Mouse (Mus musculus): ENCODE results near the gene Serpinb1a. TPM values are rescaled to one million over a fixed set of nuclear protein-coding genes. Genes with fewer than 3 reads are reported as not detected.
A peak's percentile ranks its signal among the peaks of the same experiment; 100 is the strongest.
"Not testable (repeated sequence)": the region's sequence is repeated elsewhere in the genome, so short reads cannot be mapped to it uniquely, and the experiment has no call there.

The Serpinb1a gene
- total and polyA plus RNA-seq, 3 experiments: 8.7 TPM; not detected in 2

DNA sequence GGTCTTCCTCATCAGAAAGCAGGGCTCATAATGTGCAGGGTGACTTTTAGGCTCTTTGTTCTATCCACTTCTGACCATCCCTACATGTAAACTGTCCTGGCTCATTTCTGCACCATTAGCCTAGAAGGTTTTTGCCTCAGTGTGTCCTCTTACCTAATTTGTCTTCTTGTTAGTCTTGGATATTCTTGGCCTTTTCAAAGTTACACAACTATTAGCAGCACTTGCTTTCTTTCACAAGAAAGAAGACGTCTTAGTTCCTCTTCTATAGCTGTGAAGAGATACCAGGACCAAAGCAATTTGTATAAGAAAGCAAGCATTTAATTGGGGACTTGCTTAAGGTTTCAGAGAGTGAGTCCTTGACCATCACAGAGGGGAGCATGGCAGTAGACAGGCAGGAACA lies 22.9 kb upstream of the Serpinb1a start:
- ATAC-seq (ENCODE audit: extremely low read depth, insufficient number of reproducible peaks, low FRiP score, poor library complexity, severe bottlenecking) (no peak), DNase-seq (ENCODE audit: low spot score) (no peak)
- Histone ChIP-seq H3K27me3 (ENCODE audit: insufficient read depth, low read length) (peaks cover 2% of the 10 kb centered on the region; the same call in 1 of the 2 replicates), H3K36me3 (replicated peaks) (no peaks in the 10 kb centered on the region), H3K9me3 (replicated peaks) (no peaks in the 10 kb centered on the region), H3K4me3 (ENCODE audit: low read depth, low read length) (no peak overlapping the region), H3K4me1 (ENCODE audit: insufficient read depth, low read depth, low read length) (no peaks in the 10 kb centered on the region)
- no peak for TF ChIP-seq GATA2 (IDR thresholded peaks at IDR 0.05; ENCODE audit: borderline replicate concordance, low read depth, low read length)
- TF ChIP-seq GATA1 (IDR thresholded peaks at IDR 0.05; ENCODE audit: borderline replicate concordance, low read length): no peak
- TF ChIP-seq CTCF (IDR thresholded peaks at IDR 0.05; ENCODE audit: low read depth, low read length): no peak
- no peak for TF ChIP-seq TAL1 (conservative IDR thresholded peaks at IDR 0.05; ENCODE audit: low read depth, low read length)
- TF ChIP-seq POLR2AphosphoS5 (IDR thresholded peaks at IDR 0.05; ENCODE audit: insufficient replicate concordance, low read depth, low read length): no peak

DNA sequence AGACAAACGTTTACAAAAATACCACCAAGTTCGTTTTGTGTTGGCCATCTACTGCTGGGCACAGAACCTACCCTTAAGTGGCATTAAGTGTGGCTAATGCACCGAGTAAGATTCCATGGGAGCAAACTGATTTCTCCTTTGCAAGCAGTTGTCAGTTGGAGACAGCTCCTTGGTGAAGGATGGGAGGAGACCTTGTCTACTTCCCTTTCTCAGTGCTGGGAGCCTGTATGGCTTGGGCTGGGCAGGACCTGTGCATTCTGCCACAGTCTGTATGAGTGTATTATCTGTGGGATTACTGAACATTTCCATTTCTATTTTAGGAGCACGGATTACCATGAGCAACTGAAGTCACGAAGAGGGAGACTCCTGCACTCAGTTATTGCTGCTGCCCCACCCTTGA lies 17.9 kb upstream of the Serpinb1a start:
- no peak for DNase-seq (ENCODE audit: low spot score)
- Histone ChIP-seq H3K4me1 (ENCODE audit: insufficient read depth, low read depth, low read length) (no peaks in the 10 kb centered on the region), H3K4me3 (ENCODE audit: low read depth, low read length) (no peak overlapping the region), H3K27me3 (ENCODE audit: insufficient read depth, low read length) (peaks cover 4% of the 10 kb centered on the region; the same call in 1 of the 2 replicates), H3K9me3 (replicated peaks) (no peaks in the 10 kb centered on the region), H3K36me3 (replicated peaks) (no peaks in the 10 kb centered on the region)
- no peak for ATAC-seq (ENCODE audit: extremely low read depth, insufficient number of reproducible peaks, low FRiP score, poor library complexity, severe bottlenecking)
- TF ChIP-seq GATA2 (IDR thresholded peaks at IDR 0.05; ENCODE audit: borderline replicate concordance, low read depth, low read length) (no peak), POLR2AphosphoS5 (IDR thresholded peaks at IDR 0.05; ENCODE audit: insufficient replicate concordance, low read depth, low read length) (no peak), CTCF (IDR thresholded peaks at IDR 0.05; ENCODE audit: low read depth, low read length) (no peak), TAL1 (conservative IDR thresholded peaks at IDR 0.05; ENCODE audit: low read depth, low read length) (no peak), GATA1 (IDR thresholded peaks at IDR 0.05; ENCODE audit: borderline replicate concordance, low read length) (no peak)

DNA sequence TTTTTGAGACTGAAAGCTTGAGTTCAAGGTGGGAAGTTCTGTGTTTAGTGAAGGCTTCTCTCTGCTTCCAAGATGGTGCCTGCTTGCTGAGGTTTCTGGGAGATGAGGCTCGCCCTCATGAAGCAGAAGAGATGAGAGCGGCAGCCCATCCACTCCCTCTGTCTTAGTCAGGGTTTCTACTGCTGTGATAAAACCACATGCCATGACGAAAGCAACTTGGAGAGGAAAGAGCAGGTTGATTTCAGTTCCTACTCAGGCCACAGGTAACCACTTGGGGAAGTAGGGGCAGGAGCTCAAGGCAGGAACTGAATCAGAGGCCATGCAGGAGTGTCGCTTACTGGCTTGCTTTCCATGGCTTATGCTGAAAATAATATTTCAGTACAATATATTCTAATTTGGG lies 17.2 kb upstream of the Serpinb1a start:
- not testable (repeated sequence) for H3K27me3 ChIP-seq (ENCODE audit: insufficient read depth, low read length); H3K9me3 ChIP-seq (replicated peaks); H3K4me3 ChIP-seq (ENCODE audit: low read depth, low read length); H3K4me1 ChIP-seq (ENCODE audit: insufficient read depth, low read depth, low read length); H3K36me3 ChIP-seq (replicated peaks); DNase-seq (ENCODE audit: low spot score); ATAC-seq (ENCODE audit: extremely low read depth, insufficient number of reproducible peaks, low FRiP score, poor library complexity, severe bottlenecking)

DNA sequence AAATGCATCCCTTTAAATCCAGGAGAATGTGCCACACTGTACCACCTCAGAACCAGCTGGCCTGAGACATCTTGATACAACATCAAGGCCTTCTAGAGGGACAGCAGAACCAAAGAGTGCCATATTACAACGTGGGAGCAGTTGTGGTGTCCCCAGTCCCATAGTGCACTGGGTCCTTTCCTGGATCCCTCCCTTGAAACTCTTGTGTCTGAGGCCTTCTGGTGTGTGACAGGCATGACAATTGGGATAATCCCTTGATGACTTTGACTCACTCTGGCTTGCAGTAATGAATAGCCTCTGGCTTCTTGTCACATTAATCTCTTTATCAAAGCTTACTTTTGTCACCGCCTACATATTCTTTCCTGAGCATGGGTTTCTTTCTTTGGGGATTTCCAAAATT lies 16.0 kb upstream of the Serpinb1a start:
- Histone ChIP-seq H3K4me3 (ENCODE audit: low read depth, low read length) (no peak overlapping the region), H3K9me3 (replicated peaks) (no peaks in the 10 kb centered on the region), H3K36me3 (replicated peaks) (no peaks in the 10 kb centered on the region), H3K4me1 (ENCODE audit: insufficient read depth, low read depth, low read length) (no peaks in the 10 kb centered on the region), H3K27me3 (ENCODE audit: insufficient read depth, low read length) (peaks cover 11% of the 10 kb centered on the region)
- DNase-seq (ENCODE audit: low spot score) (no peak), ATAC-seq (ENCODE audit: extremely low read depth, insufficient number of reproducible peaks, low FRiP score, poor library complexity, severe bottlenecking) (no peak)
- TF ChIP-seq GATA1 (IDR thresholded peaks at IDR 0.05; ENCODE audit: borderline replicate concordance, low read length) (no peak), CTCF (IDR thresholded peaks at IDR 0.05; ENCODE audit: low read depth, low read length) (no peak)

DNA sequence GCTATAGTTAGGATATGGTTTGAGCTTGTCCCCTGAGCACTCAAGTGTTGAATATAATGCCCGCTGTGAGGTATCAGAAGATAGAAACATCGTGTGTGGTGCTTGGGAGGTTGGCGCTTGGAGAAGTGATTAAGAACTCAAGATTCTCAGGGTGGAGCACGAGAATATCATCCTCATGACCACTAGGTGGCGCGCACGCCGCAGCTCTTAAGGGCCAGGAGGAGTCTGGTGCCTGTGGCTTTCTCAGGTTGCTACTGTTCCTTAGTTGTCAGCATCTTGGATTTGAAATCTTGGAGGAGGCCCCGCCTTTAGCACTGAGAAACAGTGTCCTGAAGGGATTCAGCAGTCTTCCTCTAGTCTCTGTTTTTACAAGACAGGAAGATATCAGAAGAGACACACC lies 15.5 kb upstream of the Serpinb1a start:
- peak; percentile 37 for DNase-seq (ENCODE audit: low spot score)
- no peak for ATAC-seq (ENCODE audit: extremely low read depth, insufficient number of reproducible peaks, low FRiP score, poor library complexity, severe bottlenecking)
- Histone ChIP-seq H3K4me1 (ENCODE audit: insufficient read depth, low read depth, low read length) (no peaks in the 10 kb centered on the region), H3K36me3 (replicated peaks) (no peaks in the 10 kb centered on the region), H3K9me3 (replicated peaks) (no peaks in the 10 kb centered on the region), H3K27me3 (ENCODE audit: insufficient read depth, low read length) (peaks cover 11% of the 10 kb centered on the region), H3K4me3 (ENCODE audit: low read depth, low read length) (no peak overlapping the region)
- TF ChIP-seq CTCF (IDR thresholded peaks at IDR 0.05; ENCODE audit: low read depth, low read length) (peak; percentile 68), GATA1 (IDR thresholded peaks at IDR 0.05; ENCODE audit: borderline replicate concordance, low read length) (no peak), GATA2 (IDR thresholded peaks at IDR 0.05; ENCODE audit: borderline replicate concordance, low read depth, low read length) (no peak), TAL1 (conservative IDR thresholded peaks at IDR 0.05; ENCODE audit: low read depth, low read length) (no peak)

DNA sequence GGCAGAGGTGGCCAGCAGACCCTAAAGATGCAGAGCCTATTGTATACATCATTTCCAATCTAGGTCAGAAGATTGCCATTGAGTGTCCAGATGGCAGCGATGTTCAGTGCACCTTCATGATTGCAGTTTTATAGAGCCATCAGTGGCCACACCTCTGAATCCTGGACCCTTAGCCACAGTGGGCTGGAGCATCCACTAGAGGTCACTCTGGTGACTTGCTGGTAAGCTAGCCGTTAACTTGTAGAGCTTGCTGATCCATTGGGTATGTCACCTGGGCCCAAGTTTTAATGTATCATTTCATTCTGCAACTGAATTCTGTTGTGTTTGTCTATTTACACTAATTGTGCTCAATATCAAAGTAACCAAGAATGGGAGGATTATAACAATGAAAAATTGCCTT lies 14.6 kb upstream of the Serpinb1a start:
- Histone ChIP-seq H3K9me3 (replicated peaks) (no peaks in the 10 kb centered on the region), H3K4me1 (ENCODE audit: insufficient read depth, low read depth, low read length) (no peaks in the 10 kb centered on the region), H3K36me3 (replicated peaks) (no peaks in the 10 kb centered on the region), H3K27me3 (ENCODE audit: insufficient read depth, low read length) (peaks cover 11% of the 10 kb centered on the region), H3K4me3 (ENCODE audit: low read depth, low read length) (no peak overlapping the region)
- TF ChIP-seq GATA1 (IDR thresholded peaks at IDR 0.05; ENCODE audit: borderline replicate concordance, low read length) (no peak), GATA2 (IDR thresholded peaks at IDR 0.05; ENCODE audit: borderline replicate concordance, low read depth, low read length) (no peak), POLR2AphosphoS5 (IDR thresholded peaks at IDR 0.05; ENCODE audit: insufficient replicate concordance, low read depth, low read length) (no peak), CTCF (IDR thresholded peaks at IDR 0.05; ENCODE audit: low read depth, low read length) (no peak), TAL1 (conservative IDR thresholded peaks at IDR 0.05; ENCODE audit: low read depth, low read length) (no peak)
- DNase-seq (ENCODE audit: low spot score) (no peak), ATAC-seq (ENCODE audit: extremely low read depth, insufficient number of reproducible peaks, low FRiP score, poor library complexity, severe bottlenecking) (no peak)

DNA sequence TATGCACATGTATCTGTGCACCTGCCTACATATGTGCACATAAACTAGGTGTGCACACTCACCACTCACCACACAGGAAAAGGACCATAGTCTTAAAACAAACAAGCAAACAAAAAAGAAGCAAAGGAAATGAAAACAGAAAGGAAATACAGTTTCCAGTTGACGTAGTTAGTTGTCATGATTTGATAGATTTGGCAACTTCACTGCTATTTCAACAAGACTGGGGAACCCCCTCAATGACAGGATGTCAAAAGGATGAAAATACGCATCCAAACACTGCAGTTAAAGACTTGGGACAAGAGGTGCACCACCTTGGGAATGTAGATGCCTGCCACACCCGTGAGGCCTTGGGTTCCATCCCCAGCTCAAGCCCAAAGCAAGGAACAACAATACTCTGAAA lies 13.5 kb upstream of the Serpinb1a start:
- H3K9me3 ChIP-seq (replicated peaks); H3K4me1 ChIP-seq (ENCODE audit: insufficient read depth, low read depth, low read length); DNase-seq (ENCODE audit: low spot score); H3K4me3 ChIP-seq (ENCODE audit: low read depth, low read length); H3K36me3 ChIP-seq (replicated peaks); ATAC-seq (ENCODE audit: extremely low read depth, insufficient number of reproducible peaks, low FRiP score, poor library complexity, severe bottlenecking): not testable (repeated sequence)
- peaks cover 11% of the 10 kb centered on the region for H3K27me3 ChIP-seq (ENCODE audit: insufficient read depth, low read length)
